Mouse (Mus musculus) hindbrain, embryonic 16.5 days (tissue): ENCODE results near the gene Cel. TPM values are rescaled to one million over a fixed set of nuclear protein-coding genes. Genes with fewer than 3 reads are reported as not detected.

Experiments
- microRNA-seq: library from miRNA; unstranded; fragments of <30 nt; microRNA quantifications from one replicate; pipeline ENCODE4, GENCODE M21; 2017
- polyA plus RNA-seq: library from polyadenylated mRNA; unstranded; fragments of >200 nt; fragmentation: Nextera tagmentation; extraction: Ambion mirVana; gene quantifications from 2 replicates; pipeline ENCODE4 v1.2.1, GENCODE M21; 2015

Gene Cel
- polyA plus RNA-seq, 1 experiment from 2014 or later: not detected

Small RNAs within 50 kb of the gene (microRNA-seq; reads per million reads assigned to microRNA genes)
- not detected for gene Gm22824

Other genes with a start within 250 kb of the Cel start
- 14.5 and 17.4 TPM in 2 replicates for gene Ppp1r26, start 116.6 kb downstream of the Cel start, polyA plus RNA-seq
- 3.0 and 4.5 TPM in 2 replicates for gene 1700007K13Rik, start 97.1 kb downstream of the Cel start, polyA plus RNA-seq
- gene Mrps2, start 95.3 kb downstream of the Cel start, polyA plus RNA-seq: 48.2 and 51.4 TPM in 2 replicates
- 1.7 and 2.0 TPM in 2 replicates for gene Gbgt1, start 66.5 kb downstream of the Cel start, polyA plus RNA-seq
- 2.5 and 2.6 TPM in 2 replicates for gene Gm10134, start 57.3 kb downstream of the Cel start, polyA plus RNA-seq
- 75.0 and 84.9 TPM in 2 replicates for gene Ralgds, start 50.3 kb downstream of the Cel start, polyA plus RNA-seq
- 39.5 and 44.1 TPM in 2 replicates for gene Gtf3c5, start 20.3 kb upstream of the Cel start, polyA plus RNA-seq
- gene Gfi1b, start 58.6 kb upstream of the Cel start, polyA plus RNA-seq: not detected in 2 replicates
- gene Tsc1, start 77.8 kb upstream of the Cel start, polyA plus RNA-seq: 28.8 and 30.6 TPM in 2 replicates
- gene Spaca9, start 136.3 kb upstream of the Cel start, polyA plus RNA-seq: 3.2 and 3.4 TPM in 2 replicates
- gene Ak8, start 136.8 kb upstream of the Cel start, polyA plus RNA-seq: 2.9 and 3.3 TPM in 2 replicates